Mouse (Mus musculus) ES-E14 (cell line): ENCODE measurements around the gene Cry1.
A peak's percentile ranks its signal among the peaks of the same experiment; 100 is the strongest.

Source experiments
- CHD2 ChIP-seq: IDR thresholded peaks from 2 replicates; pipeline ENCODE4 v1.6.1; 2014; ENCODE audit warnings: mild to moderate bottlenecking, low read depth, low read length, inconsistent platforms
- HCFC1 ChIP-seq: IDR thresholded peaks from 2 replicates; pipeline ENCODE4 v1.6.1; 2012; ENCODE audit warnings: low read length, inconsistent platforms, borderline replicate concordance; ENCODE audit not compliant: insufficient read depth
- MAFK ChIP-seq: IDR thresholded peaks from 2 replicates; pipeline ENCODE4 v1.6.1; 2014; ENCODE audit warnings: mild to moderate bottlenecking, low read depth, low read length, inconsistent platforms; ENCODE audit not compliant: insufficient read depth
- ZC3H11A ChIP-seq: IDR thresholded peaks from 2 replicates; pipeline ENCODE4 v1.6.1; 2012; ENCODE audit warnings: low read depth, mild to moderate bottlenecking, inconsistent platforms, low read length, borderline replicate concordance
- ZNF384 ChIP-seq: IDR thresholded peaks from 2 replicates; pipeline ENCODE4 v1.6.1; 2012; ENCODE audit warnings: low read depth, low read length, inconsistent platforms

- no peak for TF ChIP-seq CHD2
- TF ChIP-seq MAFK = no peak
- TF ChIP-seq ZC3H11A = no peak
- TF ChIP-seq HCFC1 = no peak
- peak; percentile 73; the same call in 1 of the 2 replicates for TF ChIP-seq ZNF384
Observed at GRCm38 (mm10) chr10:85185639-85186498, 1.0 kb upstream of the Cry1 start.
